Mouse (Mus musculus): ENCODE measurements around the gene Eaf1. TPM values are rescaled to one million over a fixed set of nuclear protein-coding genes. Genes with fewer than 3 reads are reported as not detected.

The Eaf1 gene
- polyA plus RNA-seq, 1 experiment from 2014 or later: 21.7 TPM

- 53% methylated on average over 8 of the region's 8 CpGs for WGBS
- no peak overlapping the region for H3K9ac ChIP-seq (ENCODE audit: low read length)
- no peaks in the 10 kb centered on the region; the same call in 1 of the 2 replicates for H3K4me1 ChIP-seq (replicated peaks; ENCODE audit: control insufficient read depth, insufficient read depth, low read length)
- no peaks in the 10 kb centered on the region for H3K27me3 ChIP-seq (replicated peaks; ENCODE audit: control insufficient read depth, insufficient read depth, low read length)
- H3K4me3 ChIP-seq (ENCODE audit: low read depth, low read length): no peak overlapping the region
- no peak for DNase-seq (ENCODE audit: low spot score)
- no peak overlapping the region for H3K4me2 ChIP-seq (ENCODE audit: low read length)
- no peaks in the 10 kb centered on the region for H3K9me3 ChIP-seq (ENCODE audit: control insufficient read depth, low read length)
- no peaks in the 10 kb centered on the region for H3K36me3 ChIP-seq (ENCODE audit: control insufficient read depth, insufficient read depth, low read length)
- ATAC-seq (replicated peaks; ENCODE audit: low FRiP score, low TSS enrichment, low read depth): no peak
- no peak overlapping the region for H3K27ac ChIP-seq (ENCODE audit: low read depth)
Measured at GRCm38 (mm10) chr14:31464176-31464575, 30.0 kb upstream of the Eaf1 start.

GRCm38 (mm10) chr14:31469711-31470110 lies 24.5 kb upstream of the Eaf1 start:
- Histone ChIP-seq H3K9ac (ENCODE audit: low read length) (no peak overlapping the region), H3K4me3 (ENCODE audit: low read depth, low read length) (no peak overlapping the region), H3K27me3 (replicated peaks; ENCODE audit: control insufficient read depth, insufficient read depth, low read length) (no peaks in the 10 kb centered on the region), H3K27ac (ENCODE audit: low read depth) (no peak overlapping the region), H3K4me2 (ENCODE audit: low read length) (no peak overlapping the region), H3K9me3 (ENCODE audit: control insufficient read depth, low read length) (no peaks in the 10 kb centered on the region), H3K36me3 (ENCODE audit: control insufficient read depth, insufficient read depth, low read length) (no peaks in the 10 kb centered on the region), H3K4me1 (replicated peaks; ENCODE audit: control insufficient read depth, insufficient read depth, low read length) (no peaks in the 10 kb centered on the region)
- DNase-seq (ENCODE audit: low spot score) (no peak), ATAC-seq (replicated peaks; ENCODE audit: low FRiP score, low TSS enrichment, low read depth) (no peak)
- WGBS: 54% methylated on average over 4 of the region's 4 CpGs

GRCm38 (mm10) chr14:31472451-31473061 lies 21.6 kb upstream of the Eaf1 start:
- Histone ChIP-seq H3K27ac (ENCODE audit: low read depth) (no peak overlapping the region), H3K9ac (ENCODE audit: low read length) (no peak overlapping the region), H3K4me2 (ENCODE audit: low read length) (no peak overlapping the region), H3K9me3 (ENCODE audit: control insufficient read depth, low read length) (no peaks in the 10 kb centered on the region), H3K4me1 (replicated peaks; ENCODE audit: control insufficient read depth, insufficient read depth, low read length) (no peaks in the 10 kb centered on the region), H3K4me3 (ENCODE audit: low read depth, low read length) (no peak overlapping the region), H3K36me3 (ENCODE audit: control insufficient read depth, insufficient read depth, low read length) (no peaks in the 10 kb centered on the region), H3K27me3 (replicated peaks; ENCODE audit: control insufficient read depth, insufficient read depth, low read length) (no peaks in the 10 kb centered on the region)
- ATAC-seq (replicated peaks; ENCODE audit: low FRiP score, low TSS enrichment, low read depth): 0 out of 2 replicates have a peak, but pooled peaks have one; percentile 27
- 5% methylated on average over 5 of the region's 5 CpGs for WGBS
- peak; percentile 73 for DNase-seq (ENCODE audit: low spot score)

- Histone ChIP-seq H3K4me2 (ENCODE audit: low read length) (no peak overlapping the region), H3K9me3 (ENCODE audit: control insufficient read depth, low read length) (no peaks in the 10 kb centered on the region), H3K4me1 (replicated peaks; ENCODE audit: control insufficient read depth, insufficient read depth, low read length) (no peaks in the 10 kb centered on the region), H3K36me3 (ENCODE audit: control insufficient read depth, insufficient read depth, low read length) (peaks cover 6% of the 10 kb centered on the region), H3K4me3 (ENCODE audit: low read depth, low read length) (no peak overlapping the region), H3K9ac (ENCODE audit: low read length) (no peak overlapping the region), H3K27ac (ENCODE audit: low read depth) (no peak overlapping the region), H3K27me3 (replicated peaks; ENCODE audit: control insufficient read depth, insufficient read depth, low read length) (no peaks in the 10 kb centered on the region)
- DNase-seq (ENCODE audit: low spot score) (no peak), ATAC-seq (replicated peaks; ENCODE audit: low FRiP score, low TSS enrichment, low read depth) (no peak)
- WGBS: 75% methylated on average over 2 of the region's 2 CpGs
Measured at GRCm38 (mm10) chr14:31473297-31473696, 20.9 kb upstream of the Eaf1 start.

GRCm38 (mm10) chr14:31482417-31482816 lies 11.8 kb upstream of the Eaf1 start:
- Histone ChIP-seq H3K9ac (ENCODE audit: low read length) (no peak overlapping the region), H3K27me3 (replicated peaks; ENCODE audit: control insufficient read depth, insufficient read depth, low read length) (no peaks in the 10 kb centered on the region), H3K36me3 (ENCODE audit: control insufficient read depth, insufficient read depth, low read length) (peaks cover 96% of the 10 kb centered on the region), H3K4me1 (replicated peaks; ENCODE audit: control insufficient read depth, insufficient read depth, low read length) (no peaks in the 10 kb centered on the region), H3K4me2 (ENCODE audit: low read length) (no peak overlapping the region), H3K4me3 (ENCODE audit: low read depth, low read length) (no peak overlapping the region), H3K9me3 (ENCODE audit: control insufficient read depth, low read length) (no peaks in the 10 kb centered on the region), H3K27ac (ENCODE audit: low read depth) (no peak overlapping the region)
- WGBS: 93% methylated on average over 5 of the region's 5 CpGs
- DNase-seq (ENCODE audit: low spot score): no peak
- no peak for ATAC-seq (replicated peaks; ENCODE audit: low FRiP score, low TSS enrichment, low read depth)

GRCm38 (mm10) chr14:31486465-31486864 lies 7.7 kb upstream of the Eaf1 start:
- Histone ChIP-seq H3K4me3 (ENCODE audit: low read depth, low read length) (no peak overlapping the region), H3K4me2 (ENCODE audit: low read length) (no peak overlapping the region), H3K4me1 (replicated peaks; ENCODE audit: control insufficient read depth, insufficient read depth, low read length) (no peaks in the 10 kb centered on the region), H3K27me3 (replicated peaks; ENCODE audit: control insufficient read depth, insufficient read depth, low read length) (no peaks in the 10 kb centered on the region), H3K9ac (ENCODE audit: low read length) (no peak overlapping the region), H3K27ac (ENCODE audit: low read depth) (no peak overlapping the region), H3K36me3 (ENCODE audit: control insufficient read depth, insufficient read depth, low read length) (peaks cover 90% of the 10 kb centered on the region), H3K9me3 (ENCODE audit: control insufficient read depth, low read length) (no peaks in the 10 kb centered on the region)
- no peak for DNase-seq (ENCODE audit: low spot score)
- ATAC-seq (replicated peaks; ENCODE audit: low FRiP score, low TSS enrichment, low read depth): no peak
- 84% methylated on average over 4 of the region's 4 CpGs for WGBS

- DNase-seq (ENCODE audit: low spot score) (no peak), ATAC-seq (replicated peaks; ENCODE audit: low FRiP score, low TSS enrichment, low read depth) (no peak)
- WGBS: 94% methylated on average over 6 of the region's 6 CpGs
- no peak overlapping the region for H3K9ac ChIP-seq (ENCODE audit: low read length)
- no peak overlapping the region for H3K4me3 ChIP-seq (ENCODE audit: low read depth, low read length)
- H3K9me3 ChIP-seq (ENCODE audit: control insufficient read depth, low read length): no peaks in the 10 kb centered on the region
- no peak overlapping the region for H3K4me2 ChIP-seq (ENCODE audit: low read length)
- H3K27ac ChIP-seq (ENCODE audit: low read depth): no peak overlapping the region
- H3K27me3 ChIP-seq (replicated peaks; ENCODE audit: control insufficient read depth, insufficient read depth, low read length): no peaks in the 10 kb centered on the region
- peaks cover 6% of the 10 kb centered on the region; the same call in 1 of the 2 replicates for H3K4me1 ChIP-seq (replicated peaks; ENCODE audit: control insufficient read depth, insufficient read depth, low read length)
- H3K36me3 ChIP-seq (ENCODE audit: control insufficient read depth, insufficient read depth, low read length): peaks cover 88% of the 10 kb centered on the region
Measured at GRCm38 (mm10) chr14:31488055-31488454, 6.1 kb upstream of the Eaf1 start.

GRCm38 (mm10) chr14:31493901-31494300 lies 298 bp upstream of the Eaf1 start:
- Histone ChIP-seq H3K4me3 (ENCODE audit: low read depth, low read length) (peak overlapping the region; percentile 95), H3K27me3 (replicated peaks; ENCODE audit: control insufficient read depth, insufficient read depth, low read length) (no peaks in the 10 kb centered on the region), H3K4me2 (ENCODE audit: low read length) (peak overlapping the region; percentile 70), H3K4me1 (replicated peaks; ENCODE audit: control insufficient read depth, insufficient read depth, low read length) (peaks cover 26% of the 10 kb centered on the region), H3K36me3 (ENCODE audit: control insufficient read depth, insufficient read depth, low read length) (peaks cover 46% of the 10 kb centered on the region), H3K9me3 (ENCODE audit: control insufficient read depth, low read length) (no peaks in the 10 kb centered on the region), H3K9ac (ENCODE audit: low read length) (peak overlapping the region; percentile 89), H3K27ac (ENCODE audit: low read depth) (no peak overlapping the region)
- DNase-seq (ENCODE audit: low spot score): no peak
- ATAC-seq (replicated peaks; ENCODE audit: low FRiP score, low TSS enrichment, low read depth): no peak
- 27% methylated on average over 9 of the region's 9 CpGs for WGBS

GRCm38 (mm10) chr14:31494975-31495455 lies 816 bp downstream of the Eaf1 start, which contains the start of gene Mettl6:
Gene Mettl6 (minus strand): TSS chr14:31495040.
- under 1% methylated on average over 49 of the region's 49 CpGs for WGBS
- DNase-seq (ENCODE audit: low spot score) (peak; percentile 92), ATAC-seq (replicated peaks; ENCODE audit: low FRiP score, low TSS enrichment, low read depth) (peak; percentile 92)
- H3K9me3 ChIP-seq (ENCODE audit: control insufficient read depth, low read length): no peaks in the 10 kb centered on the region
- H3K36me3 ChIP-seq (ENCODE audit: control insufficient read depth, insufficient read depth, low read length): peaks cover 48% of the 10 kb centered on the region
- no peaks in the 10 kb centered on the region for H3K27me3 ChIP-seq (replicated peaks; ENCODE audit: control insufficient read depth, insufficient read depth, low read length)
- H3K27ac ChIP-seq (ENCODE audit: low read depth): peak within 1 kb of the TSS; percentile 85
- peaks cover 26% of the 10 kb centered on the region for H3K4me1 ChIP-seq (replicated peaks; ENCODE audit: control insufficient read depth, insufficient read depth, low read length)
- peak within 1 kb of the TSS; percentile 70 for H3K4me2 ChIP-seq (ENCODE audit: low read length)
- H3K9ac ChIP-seq (ENCODE audit: low read length): peak within 1 kb of the TSS; percentile 89
- H3K4me3 ChIP-seq (ENCODE audit: low read depth, low read length): peak within 1 kb of the TSS; percentile 95

Data from intestine, embryonic 14.5 days (tissue).